Mouse (Mus musculus): ENCODE data around the gene Naa20. TPM values are rescaled to one million over a fixed set of nuclear protein-coding genes. Genes with fewer than 3 reads are reported as not detected.
A peak's percentile ranks its signal among the peaks of the same experiment; 100 is the strongest.

Naa20 gene
- polyA plus RNA-seq, 1 experiment, result 43.7 TPM

DNA sequence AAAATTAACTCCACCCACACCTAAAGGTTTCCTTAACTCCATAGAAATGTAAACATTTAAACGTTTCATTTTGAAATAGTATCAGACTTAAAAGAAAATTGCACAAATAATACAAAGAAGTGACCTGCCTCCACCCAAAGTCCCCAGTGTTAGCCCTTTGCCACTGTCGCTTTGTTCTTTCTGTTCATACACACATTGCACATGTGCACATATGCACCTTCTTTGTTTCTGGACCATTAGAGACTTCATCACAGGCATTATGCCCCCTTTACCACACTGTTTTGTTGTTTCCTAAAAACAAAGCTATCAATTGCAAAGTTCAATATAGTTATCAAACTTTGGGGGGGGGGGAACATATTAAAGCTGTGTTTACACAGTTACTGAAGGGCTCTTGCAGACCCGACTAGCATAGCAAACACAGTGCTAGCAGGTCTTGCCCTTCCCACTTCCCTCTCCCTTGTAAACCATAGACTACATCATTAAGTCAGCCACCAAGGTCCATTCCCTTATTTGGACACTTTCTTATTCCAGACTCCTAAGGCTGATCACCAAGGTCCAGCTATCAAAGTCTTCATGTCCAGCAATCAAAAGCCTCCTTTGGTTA, 26.9 kb upstream of the Naa20 start:
- Histone ChIP-seq H3K27me3 (replicated peaks; ENCODE audit: control insufficient read depth, insufficient read depth, low read length) (no peaks in the 10 kb centered on the region), H3K4me1 (ENCODE audit: control insufficient read depth, insufficient read depth, low read length) (peaks cover 3% of the 10 kb centered on the region; the same call in 1 of the 2 replicates), H3K4me3 (ENCODE audit: insufficient read depth, low read depth, low read length) (no peak overlapping the region), H3K36me3 (ENCODE audit: control insufficient read depth, insufficient read depth, low read length) (peaks cover 12% of the 10 kb centered on the region), H3K27ac (ENCODE audit: insufficient read depth, low read depth, low read length) (no peak overlapping the region)
- TF ChIP-seq POLR2A (IDR thresholded peaks at IDR 0.05; ENCODE audit: low read depth, low read length) (no peak), CTCF (conservative IDR thresholded peaks at IDR 0.05; ENCODE audit: insufficient read depth, insufficient read length, low read depth, low read length) (no peak)
- DNase-seq, result no peak
- 54% methylated on average over 3 of the region's 3 CpGs for WGBS

DNA sequence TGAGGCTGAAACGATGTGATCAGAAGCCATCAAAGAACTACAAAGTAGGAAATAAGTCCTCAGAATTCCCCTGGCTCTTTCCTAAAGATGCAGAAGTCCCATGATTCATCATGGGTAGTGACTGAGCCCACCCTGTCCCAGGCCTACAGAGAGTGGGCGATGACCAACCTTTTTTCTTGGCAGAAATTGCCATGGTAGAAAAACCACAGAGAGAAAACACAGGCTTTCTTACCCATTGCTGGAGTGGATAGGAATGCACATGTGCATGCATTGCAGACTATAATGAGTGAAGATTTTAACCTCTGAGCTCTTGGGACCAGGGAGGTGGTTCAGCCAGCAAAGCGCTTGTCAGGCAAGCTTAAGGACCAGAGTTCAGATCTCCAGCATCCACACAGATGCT, 24.7 kb upstream of the Naa20 start:
- Histone ChIP-seq H3K4me1 (ENCODE audit: control insufficient read depth, insufficient read depth, low read length) (peaks cover 8% of the 10 kb centered on the region; the same call in 1 of the 2 replicates), H3K4me3 (ENCODE audit: insufficient read depth, low read depth, low read length) (no peak overlapping the region), H3K27ac (ENCODE audit: insufficient read depth, low read depth, low read length) (no peak overlapping the region), H3K27me3 (replicated peaks; ENCODE audit: control insufficient read depth, insufficient read depth, low read length) (no peaks in the 10 kb centered on the region), H3K36me3 (ENCODE audit: control insufficient read depth, insufficient read depth, low read length) (peaks cover 12% of the 10 kb centered on the region)
- no peak for TF ChIP-seq CTCF (conservative IDR thresholded peaks at IDR 0.05; ENCODE audit: insufficient read depth, insufficient read length, low read depth, low read length)
- no peak for TF ChIP-seq POLR2A (IDR thresholded peaks at IDR 0.05; ENCODE audit: low read depth, low read length)
- no peak for DNase-seq
- WGBS, result 91% methylated on average over 3 of the region's 3 CpGs

DNA sequence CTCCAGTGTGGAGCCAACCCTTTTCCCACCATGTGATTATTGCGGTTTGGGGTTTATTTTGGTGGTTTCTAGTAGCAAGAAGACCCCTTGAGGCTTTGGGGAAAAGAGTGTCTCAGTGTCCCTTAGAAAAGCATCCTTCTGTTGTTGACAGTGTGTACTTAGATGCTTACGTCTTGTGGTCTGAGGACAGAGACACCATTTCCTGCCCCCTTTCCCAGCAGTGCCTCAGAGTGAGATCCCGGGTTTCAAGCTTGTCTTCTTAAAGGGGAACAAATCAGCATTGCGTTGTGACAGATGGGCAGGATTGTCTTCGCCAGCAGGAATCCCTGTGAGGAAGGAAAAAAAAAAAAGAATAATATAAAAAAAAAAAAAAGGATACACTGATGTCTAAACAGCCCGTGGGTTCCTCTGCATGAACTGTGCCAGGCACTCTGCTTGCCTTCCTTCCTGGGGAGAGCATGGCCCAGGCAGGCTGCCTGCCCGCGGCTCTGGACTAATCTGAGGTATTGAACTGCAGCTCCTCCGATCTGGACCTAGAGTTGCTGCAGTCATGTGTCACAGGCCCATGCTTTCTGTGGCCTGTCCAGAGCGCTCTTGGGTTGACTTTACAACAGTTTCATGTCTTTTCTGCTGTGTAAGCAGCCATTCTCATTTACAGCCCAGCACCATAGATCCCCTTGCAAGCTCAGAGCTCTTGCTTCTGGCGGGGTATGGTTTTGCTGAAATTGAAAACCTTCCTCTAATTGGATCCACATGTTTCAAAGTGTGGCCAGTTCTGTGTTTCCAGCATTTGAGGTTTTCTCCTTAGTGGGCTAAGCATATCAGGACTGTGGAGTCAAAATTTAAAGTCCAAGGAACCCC, 20.8 kb upstream of the Naa20 start:
- H3K36me3 ChIP-seq (ENCODE audit: control insufficient read depth, insufficient read depth, low read length), result peaks cover 20% of the 10 kb centered on the region

DNA sequence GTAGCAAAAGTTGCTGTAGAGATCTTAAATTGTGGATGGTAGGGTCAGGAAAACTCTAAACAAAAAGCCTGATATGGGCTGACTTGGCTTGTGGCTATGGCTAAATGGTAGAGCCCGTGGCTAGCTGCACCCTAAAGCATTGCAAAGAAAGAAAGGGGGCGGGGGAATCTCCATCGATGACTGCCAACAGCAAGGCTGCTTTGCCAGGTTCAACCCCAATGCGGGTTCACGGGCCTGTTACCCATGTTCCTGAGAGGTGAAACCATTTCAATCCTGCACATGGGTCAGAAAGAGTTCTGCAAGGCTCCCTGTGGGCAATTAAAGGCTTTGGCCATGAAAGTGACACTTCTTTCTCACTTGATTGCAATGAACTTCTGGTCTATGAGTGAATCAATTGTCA, 20.0 kb upstream of the Naa20 start:
- no peak overlapping the region for H3K4me3 ChIP-seq (ENCODE audit: insufficient read depth, low read depth, low read length)
- 66% methylated on average over 5 of the region's 5 CpGs for WGBS
- peak overlapping the region; percentile 22; the same call in 1 of the 2 replicates for H3K27ac ChIP-seq (ENCODE audit: insufficient read depth, low read depth, low read length)
- H3K36me3 ChIP-seq (ENCODE audit: control insufficient read depth, insufficient read depth, low read length), result peaks cover 19% of the 10 kb centered on the region
- no peak for TF ChIP-seq CTCF (conservative IDR thresholded peaks at IDR 0.05; ENCODE audit: insufficient read depth, insufficient read length, low read depth, low read length)
- TF ChIP-seq POLR2A (IDR thresholded peaks at IDR 0.05; ENCODE audit: low read depth, low read length), result no peak
- peaks cover 23% of the 10 kb centered on the region for H3K4me1 ChIP-seq (ENCODE audit: control insufficient read depth, insufficient read depth, low read length)
- no peak for DNase-seq
- no peaks in the 10 kb centered on the region for H3K27me3 ChIP-seq (replicated peaks; ENCODE audit: control insufficient read depth, insufficient read depth, low read length)

More for the DNA sequence above, 20.8 kb upstream of the Naa20 start:
- H3K27me3 ChIP-seq (replicated peaks; ENCODE audit: control insufficient read depth, insufficient read depth, low read length), result no peaks in the 10 kb centered on the region
- no peak for TF ChIP-seq POLR2A (IDR thresholded peaks at IDR 0.05; ENCODE audit: low read depth, low read length)
- TF ChIP-seq CTCF (conservative IDR thresholded peaks at IDR 0.05; ENCODE audit: insufficient read depth, insufficient read length, low read depth, low read length), result no peak
- peak; percentile 36 for DNase-seq
- H3K27ac ChIP-seq (ENCODE audit: insufficient read depth, low read depth, low read length), result peak overlapping the region; percentile 33
- H3K4me1 ChIP-seq (ENCODE audit: control insufficient read depth, insufficient read depth, low read length), result peaks cover 23% of the 10 kb centered on the region
- no peak overlapping the region for H3K4me3 ChIP-seq (ENCODE audit: insufficient read depth, low read depth, low read length)
- WGBS, result 49% methylated on average over 11 of the region's 11 CpGs

DNA sequence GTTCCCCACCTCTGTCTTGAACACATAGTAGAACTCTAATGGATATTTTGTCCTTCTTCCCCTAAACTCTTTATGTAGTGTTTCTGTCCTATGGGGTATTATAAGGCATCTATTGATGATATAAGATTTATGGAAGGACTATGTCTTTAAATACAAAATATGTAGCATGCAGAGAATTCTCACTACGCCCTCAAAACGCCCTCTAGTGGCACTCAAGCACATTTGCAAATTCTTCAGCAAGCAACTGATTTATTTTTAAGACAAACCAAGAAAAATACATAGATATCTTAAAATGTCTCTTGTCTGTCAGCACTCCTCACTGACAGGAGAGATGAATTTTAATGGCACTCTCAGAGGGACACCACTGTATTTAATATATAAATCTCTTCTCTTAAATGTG, 19.5 kb upstream of the Naa20 start:
- no peak for TF ChIP-seq POLR2A (IDR thresholded peaks at IDR 0.05; ENCODE audit: low read depth, low read length)
- peak; percentile 25; the same call in 1 of the 2 replicates for TF ChIP-seq CTCF (conservative IDR thresholded peaks at IDR 0.05; ENCODE audit: insufficient read depth, insufficient read length, low read depth, low read length)
- Histone ChIP-seq H3K4me1 (ENCODE audit: control insufficient read depth, insufficient read depth, low read length) (peaks cover 23% of the 10 kb centered on the region), H3K27me3 (replicated peaks; ENCODE audit: control insufficient read depth, insufficient read depth, low read length) (no peaks in the 10 kb centered on the region), H3K27ac (ENCODE audit: insufficient read depth, low read depth, low read length) (no peak overlapping the region), H3K36me3 (ENCODE audit: control insufficient read depth, insufficient read depth, low read length) (peaks cover 16% of the 10 kb centered on the region; the same call in 1 of the 2 replicates), H3K4me3 (ENCODE audit: insufficient read depth, low read depth, low read length) (no peak overlapping the region)
- WGBS, result 8% methylated on average over 2 of the region's 2 CpGs
- DNase-seq, result peak; percentile 34

DNA sequence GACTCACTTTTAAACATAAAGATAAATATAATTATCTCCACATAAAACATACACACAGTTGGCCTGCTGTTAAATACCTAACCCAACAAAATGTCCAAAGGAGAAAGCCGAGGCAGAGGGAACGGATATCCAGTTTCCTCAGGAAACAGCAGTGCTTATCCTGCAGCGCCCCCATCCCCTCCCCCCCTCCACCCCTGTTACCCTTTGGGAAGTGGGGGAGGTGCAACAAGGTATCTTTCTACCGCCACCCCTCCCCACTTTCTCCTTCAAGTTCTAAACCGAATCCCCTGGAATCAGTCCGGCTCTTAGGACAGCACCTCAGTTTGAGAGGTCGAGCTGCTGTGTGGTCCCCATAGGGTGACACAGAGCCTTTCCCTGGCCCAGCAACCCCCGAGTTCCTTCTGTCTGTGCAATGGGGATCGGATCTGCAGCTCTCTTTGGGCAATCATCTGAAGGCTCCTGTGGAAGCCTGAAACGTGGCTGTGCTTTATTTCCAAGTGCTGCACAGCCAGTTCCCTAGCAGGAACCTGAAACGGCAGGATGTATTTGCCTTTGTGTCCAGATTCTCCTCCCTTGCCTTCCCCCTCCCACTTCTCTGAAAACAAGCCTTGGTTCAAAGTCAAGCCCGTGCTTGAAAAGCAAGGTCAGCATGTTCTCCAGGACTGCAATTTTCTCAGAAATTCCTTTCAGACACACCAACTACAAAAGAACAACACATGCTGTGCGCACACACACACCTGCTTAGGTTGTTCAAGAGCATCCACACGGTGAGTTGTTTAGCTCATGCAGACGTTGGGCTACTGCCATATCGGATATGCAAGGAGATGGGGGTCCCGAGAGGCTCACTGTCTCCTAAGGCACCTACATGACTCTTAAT, 17.6 kb upstream of the Naa20 start:
- Histone ChIP-seq H3K27ac (ENCODE audit: insufficient read depth, low read depth, low read length) (peak overlapping the region; percentile 75), H3K4me3 (ENCODE audit: insufficient read depth, low read depth, low read length) (no peak overlapping the region), H3K4me1 (ENCODE audit: control insufficient read depth, insufficient read depth, low read length) (peaks cover 35% of the 10 kb centered on the region), H3K36me3 (ENCODE audit: control insufficient read depth, insufficient read depth, low read length) (peaks cover 9% of the 10 kb centered on the region; the same call in 1 of the 2 replicates), H3K27me3 (replicated peaks; ENCODE audit: control insufficient read depth, insufficient read depth, low read length) (no peaks in the 10 kb centered on the region)
- WGBS, result 26% methylated on average over 17 of the region's 17 CpGs
- peak; percentile 88 for DNase-seq
- TF ChIP-seq POLR2A (IDR thresholded peaks at IDR 0.05; ENCODE audit: low read depth, low read length) (no peak), CTCF (conservative IDR thresholded peaks at IDR 0.05; ENCODE audit: insufficient read depth, insufficient read length, low read depth, low read length) (no peak)

All from kidney, adult 2 months (tissue).